Mouse (Mus musculus) cerebellum, adult 9-10 months (tissue): ENCODE results near the gene Otor.

Source experiments
- DNase-seq: peaks from one replicate; pipeline ENCODE4 v3.0.0; 2022

Otor gene

GRCm38 (mm10) chr2:143078198-143078851 lies at the start of gene Otor:
TSS of gene Otor (plus strand) at chr2:143078473.
- DNase-seq, result no peak

- DNase-seq, result no peak
These were observed 47.0 kb upstream of the Otor start for GRCm38 (mm10) chr2:143031283-143031682.

GRCm38 (mm10) chr2:143032378-143033255 lies 45.7 kb upstream of the Otor start:
- DNase-seq, result no peak

GRCm38 (mm10) chr2:143034350-143035085 lies 43.8 kb upstream of the Otor start:
- DNase-seq, result no peak

- no peak for DNase-seq
These were observed 43.1 kb upstream of the Otor start for GRCm38 (mm10) chr2:143035086-143035593.

- DNase-seq, result no peak
These were observed 36.7 kb upstream of the Otor start for GRCm38 (mm10) chr2:143041596-143041995.

- DNase-seq, result no peak
These were observed 23.0 kb upstream of the Otor start for GRCm38 (mm10) chr2:143055251-143055650.

- DNase-seq, result no peak
These were observed 21.5 kb upstream of the Otor start for GRCm38 (mm10) chr2:143056736-143057135.

GRCm38 (mm10) chr2:143062432-143062811 lies 15.9 kb upstream of the Otor start:
- no peak for DNase-seq

- peak; percentile 86 for DNase-seq
These were observed 15.2 kb upstream of the Otor start, which contains the start of gene Snrpb2 for GRCm38 (mm10) chr2:143062812-143063792. TSS of gene Snrpb2 (plus strand) at chr2:143063039.

GRCm38 (mm10) chr2:143065914-143066313 lies 12.4 kb upstream of the Otor start:
- no peak for DNase-seq

GRCm38 (mm10) chr2:143081693-143082092 lies 3.4 kb downstream of the Otor start:
- no peak for DNase-seq

- no peak for DNase-seq
These were observed 6.7 kb downstream of the Otor start for GRCm38 (mm10) chr2:143084852-143085397.

- no peak for DNase-seq
These were observed 11.6 kb downstream of the Otor start for GRCm38 (mm10) chr2:143089866-143090265.

- DNase-seq, result peak; percentile 24
These were observed 15.5 kb downstream of the Otor start for GRCm38 (mm10) chr2:143093726-143094125.

- DNase-seq, result no peak
These were observed 16.5 kb downstream of the Otor start for GRCm38 (mm10) chr2:143094761-143095160.

GRCm38 (mm10) chr2:143097170-143097569 lies 18.9 kb downstream of the Otor start:
- DNase-seq, result no peak

GRCm38 (mm10) chr2:143113859-143114258 lies 35.6 kb downstream of the Otor start:
- DNase-seq, result peak; percentile 81

GRCm38 (mm10) chr2:143114716-143115115 lies 36.4 kb downstream of the Otor start:
- DNase-seq, result peak; percentile 66

- DNase-seq, result peak; percentile 56
These were observed 39.2 kb downstream of the Otor start for GRCm38 (mm10) chr2:143117453-143117852.

- DNase-seq, result no peak
These were observed 39.9 kb downstream of the Otor start for GRCm38 (mm10) chr2:143118221-143118620.
